Mouse (Mus musculus) G1E (cell line): ENCODE results near the gene Klhl29. TPM values are rescaled to one million over a fixed set of nuclear protein-coding genes. Genes with fewer than 3 reads are reported as not detected.

Experiments
- ATAC-seq: 2 replicates; pipeline ENCODE4 v1.8.0; 2016; ENCODE audit warnings: mild to moderate bottlenecking; ENCODE audit not compliant: insufficient number of reproducible peaks, poor library complexity, low FRiP score, severe bottlenecking; ENCODE audit errors: extremely low read depth
- DNase-seq: peaks from one replicate; pipeline ENCODE4 v3.0.0; 2012; ENCODE audit warnings: low spot score
- H3K27me3 ChIP-seq: 2 replicates; pipeline ENCODE4 v1.6.1; 2012; ENCODE audit warnings: mild to moderate bottlenecking, low read length, inconsistent platforms; ENCODE audit not compliant: insufficient read depth
- H3K36me3 ChIP-seq: replicated peaks from 2 replicates; pipeline ENCODE3; 2012; ENCODE audit warnings: mild to moderate bottlenecking, inconsistent platforms
- H3K4me1 ChIP-seq: 2 replicates; pipeline ENCODE4 v1.6.1; 2012; ENCODE audit warnings: low read depth, low read length, inconsistent platforms, mixed read lengths; ENCODE audit not compliant: insufficient read depth
- H3K4me3 ChIP-seq: 2 replicates; pipeline ENCODE4 v1.5.1; 2012; ENCODE audit warnings: low read depth, mild to moderate bottlenecking, inconsistent platforms, low read length, moderate library complexity, mixed read lengths
- H3K9me3 ChIP-seq: replicated peaks from 2 replicates; pipeline ENCODE4 v1.6.1; 2012; ENCODE audit warnings: inconsistent platforms
- CTCF ChIP-seq: IDR thresholded peaks from 2 replicates; pipeline ENCODE4 v1.5.1; 2012; ENCODE audit warnings: low read depth, low read length, inconsistent platforms, mixed read lengths
- GATA1 ChIP-seq: IDR thresholded peaks from 2 replicates; pipeline ENCODE4 v1.6.1; 2012; ENCODE audit warnings: borderline replicate concordance, low read length, inconsistent platforms, mixed read lengths
- GATA2 ChIP-seq: IDR thresholded peaks from 2 replicates; pipeline ENCODE4 v1.6.1; 2012; ENCODE audit warnings: low read depth, low read length, inconsistent platforms, borderline replicate concordance
- POLR2AphosphoS5 ChIP-seq: IDR thresholded peaks from 2 replicates; pipeline ENCODE4 v1.6.1; 2012; ENCODE audit warnings: low read depth, low read length, inconsistent platforms; ENCODE audit not compliant: insufficient replicate concordance
- TAL1 ChIP-seq: conservative IDR thresholded peaks from 2 replicates; pipeline ENCODE4 v1.6.1; 2012; ENCODE audit warnings: low read depth, low read length, inconsistent platforms, mixed read lengths
- polyA plus RNA-seq: library from polyadenylated mRNA; stranded (reverse); fragments of >175 nt; gene quantifications from 2 replicates; pipeline ENCODE4 v1.2.3, GENCODE M21; 2012
- total RNA-seq, 2 experiments: library from RNA; stranded (forward) in 1 of 2; stranded (reverse) in 1 of 2; fragments of 200-1000 nt in 1 of 2; fragments of >200 nt in 1 of 2; fragmentation: Nextera tagmentation in 1 of 2; gene quantifications; 2 replicates each; pipeline ENCODE4 v1.2.3; 2014 to 2017

The Klhl29 gene
- total and polyA plus RNA-seq, 3 experiments: 0.05 TPM; not detected in 2

DNA sequence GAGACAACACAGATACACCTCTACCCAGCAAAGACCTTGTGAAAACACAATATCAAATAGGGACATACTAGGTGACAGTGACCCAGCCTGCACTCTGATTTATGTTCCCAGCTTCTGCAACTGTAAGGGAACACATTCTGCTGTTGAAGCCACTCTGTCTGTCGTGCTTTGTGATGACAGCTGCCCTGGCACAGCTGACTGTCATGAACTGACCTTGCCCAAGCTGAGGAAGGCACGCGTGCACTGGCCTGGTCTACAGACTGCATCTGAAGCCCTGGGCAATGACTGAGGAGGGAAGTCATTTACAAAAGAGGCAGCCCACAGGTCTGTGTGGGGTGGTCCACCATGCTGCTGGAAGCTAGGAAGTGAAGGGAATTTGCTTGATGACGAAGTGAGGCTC lies 246.3 kb downstream of the Klhl29 start:
- Histone ChIP-seq H3K27me3 (no peaks in the 10 kb centered on the region), H3K4me3 (no peak overlapping the region), H3K9me3 (peaks cover 35% of the 10 kb centered on the region), H3K36me3 (no peaks in the 10 kb centered on the region), H3K4me1 (no peaks in the 10 kb centered on the region)
- TF ChIP-seq CTCF (no peak), GATA1 (no peak), POLR2AphosphoS5 (no peak), TAL1 (no peak), GATA2 (no peak)
- ATAC-seq: no peak
- DNase-seq: no peak

GRCm38 (mm10) chr12:5125907-5126306 lies 249.6 kb downstream of the Klhl29 start:
- no peak overlapping the region for H3K4me3 ChIP-seq
- no peak for ATAC-seq

GRCm38 (mm10) chr12:5122972-5123371 lies 252.5 kb downstream of the Klhl29 start:
- no peak overlapping the region for H3K4me3 ChIP-seq
- TF ChIP-seq CTCF: no peak
- no peak for TF ChIP-seq GATA1
- TF ChIP-seq GATA2: no peak
- no peak for TF ChIP-seq POLR2AphosphoS5
- TF ChIP-seq TAL1: no peak
- DNase-seq (no peak), ATAC-seq (no peak)
- no peaks in the 10 kb centered on the region for H3K4me1 ChIP-seq
- H3K9me3 ChIP-seq: peaks cover 43% of the 10 kb centered on the region
- no peaks in the 10 kb centered on the region for H3K36me3 ChIP-seq
- H3K27me3 ChIP-seq: no peaks in the 10 kb centered on the region

More at GRCm38 (mm10) chr12:5125907-5126306, 249.6 kb downstream of the Klhl29 start:
- no peaks in the 10 kb centered on the region for H3K36me3 ChIP-seq
- DNase-seq: no peak
- no peaks in the 10 kb centered on the region for H3K4me1 ChIP-seq
- TF ChIP-seq CTCF (no peak), GATA2 (no peak), POLR2AphosphoS5 (no peak), GATA1 (no peak), TAL1 (no peak)
- peaks cover 46% of the 10 kb centered on the region for H3K9me3 ChIP-seq
- no peaks in the 10 kb centered on the region for H3K27me3 ChIP-seq

DNA sequence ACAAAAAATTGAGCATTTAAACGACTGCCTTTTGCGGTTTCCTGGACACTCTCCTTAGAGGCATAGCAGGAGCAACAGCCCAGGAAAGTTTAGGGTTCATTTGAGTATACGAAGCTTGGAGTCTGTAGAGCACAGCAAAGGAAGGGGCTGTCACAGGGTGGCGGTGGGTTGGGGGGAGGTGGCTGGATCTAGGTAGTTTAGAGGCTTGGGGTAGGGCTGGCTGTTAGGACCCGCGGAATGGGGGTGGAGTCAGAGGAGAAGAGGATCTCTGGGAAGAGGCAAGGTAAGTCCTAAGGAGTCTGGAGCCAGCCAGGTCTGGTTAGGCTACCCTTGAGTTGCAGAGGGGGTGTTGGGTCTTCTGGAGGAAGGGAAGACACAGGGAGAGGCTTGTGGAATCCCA lies 255.2 kb downstream of the Klhl29 start:
- ATAC-seq (no peak), DNase-seq (no peak)
- Histone ChIP-seq H3K36me3 (no peaks in the 10 kb centered on the region), H3K4me3 (no peak overlapping the region), H3K9me3 (peaks cover 47% of the 10 kb centered on the region), H3K27me3 (no peaks in the 10 kb centered on the region), H3K4me1 (no peaks in the 10 kb centered on the region)
- TF ChIP-seq CTCF (no peak), GATA1 (no peak), GATA2 (no peak), POLR2AphosphoS5 (no peak), TAL1 (no peak)

DNA sequence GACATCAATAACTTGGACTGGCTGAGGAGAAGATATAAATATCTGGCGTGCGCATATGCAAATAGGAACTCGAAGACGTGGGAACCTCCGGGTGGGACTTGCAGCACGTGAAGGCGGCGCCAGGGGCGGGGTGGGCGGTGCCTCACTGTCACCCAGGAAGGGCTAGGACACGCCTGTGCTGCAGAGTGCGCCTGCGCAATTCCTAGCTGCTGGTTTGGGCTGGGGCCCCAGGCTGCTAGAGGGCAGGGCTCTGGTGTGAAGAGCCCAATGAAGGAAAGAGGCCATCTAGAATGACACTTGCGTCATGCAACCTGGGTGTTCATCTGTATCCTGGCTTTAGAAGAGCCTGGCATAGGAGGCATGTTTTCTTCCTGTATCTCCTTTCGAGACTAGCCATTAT lies 255.8 kb downstream of the Klhl29 start:
- Histone ChIP-seq H3K4me3 (no peak overlapping the region), H3K9me3 (peaks cover 47% of the 10 kb centered on the region), H3K4me1 (no peaks in the 10 kb centered on the region), H3K36me3 (no peaks in the 10 kb centered on the region), H3K27me3 (no peaks in the 10 kb centered on the region)
- no peak for ATAC-seq
- DNase-seq: no peak
- TF ChIP-seq GATA2: no peak

DNA sequence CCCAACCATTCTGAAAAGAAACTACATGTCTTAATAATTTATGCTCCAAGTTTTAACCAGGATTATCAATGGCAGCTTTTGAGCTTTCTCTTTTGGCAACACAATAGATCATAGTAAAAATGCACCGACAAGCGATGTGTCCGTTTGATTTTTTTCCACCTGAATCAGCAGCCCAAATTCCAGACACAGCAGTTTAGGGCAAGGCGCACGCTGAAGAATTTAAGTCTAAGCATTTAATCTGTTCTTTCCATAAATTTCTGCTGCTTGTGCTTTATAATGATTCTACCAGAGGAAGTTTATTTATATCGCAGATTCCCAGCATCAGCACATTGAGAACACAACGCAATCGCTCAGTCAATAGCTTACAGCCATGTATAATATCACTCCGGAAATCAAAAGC lies 256.2 kb downstream of the Klhl29 start:
- Histone ChIP-seq H3K36me3 (no peaks in the 10 kb centered on the region), H3K4me1 (no peaks in the 10 kb centered on the region), H3K4me3 (no peak overlapping the region), H3K27me3 (no peaks in the 10 kb centered on the region), H3K9me3 (peaks cover 47% of the 10 kb centered on the region)
- TF ChIP-seq CTCF: no peak
- TF ChIP-seq GATA1: no peak
- TF ChIP-seq TAL1: no peak
- TF ChIP-seq GATA2: no peak
- TF ChIP-seq POLR2AphosphoS5: no peak
- DNase-seq (no peak), ATAC-seq (no peak)

- TF ChIP-seq GATA2 (no peak), CTCF (no peak), GATA1 (no peak), TAL1 (no peak), POLR2AphosphoS5 (no peak)
- no peak overlapping the region for H3K4me3 ChIP-seq
- no peaks in the 10 kb centered on the region for H3K27me3 ChIP-seq
- no peak for DNase-seq
- H3K4me1 ChIP-seq: no peaks in the 10 kb centered on the region
- peaks cover 41% of the 10 kb centered on the region for H3K9me3 ChIP-seq
- H3K36me3 ChIP-seq: no peaks in the 10 kb centered on the region
- ATAC-seq: no peak
Measured at GRCm38 (mm10) chr12:5116605-5117004, 258.9 kb downstream of the Klhl29 start.
